Mouse (Mus musculus): ENCODE data around the gene Dnajb12.

Dnajb12 gene

GRCm38 (mm10) chr10:59919494-59920181, 40.3 kb downstream of the Dnajb12 start:
- peak; percentile 63 to 78 for DNase-seq

DNA sequence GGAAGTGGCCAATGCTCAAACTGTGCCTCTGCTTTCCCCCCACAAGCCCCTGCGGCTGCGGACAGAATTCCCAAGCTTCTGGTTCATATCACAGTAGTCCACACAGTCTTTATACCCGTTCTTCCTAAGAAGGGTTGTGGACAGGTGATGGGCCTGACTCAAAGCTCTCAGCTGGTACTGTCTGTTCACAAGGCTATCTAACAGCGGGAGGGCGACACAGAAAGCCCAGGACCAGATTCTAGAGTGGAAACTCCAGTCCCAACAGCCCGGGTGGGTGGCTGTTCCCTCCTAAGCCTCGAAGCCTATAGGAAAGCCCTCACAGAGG, 41.1 kb downstream of the Dnajb12 start:
- DNase-seq: no peak

DNA sequence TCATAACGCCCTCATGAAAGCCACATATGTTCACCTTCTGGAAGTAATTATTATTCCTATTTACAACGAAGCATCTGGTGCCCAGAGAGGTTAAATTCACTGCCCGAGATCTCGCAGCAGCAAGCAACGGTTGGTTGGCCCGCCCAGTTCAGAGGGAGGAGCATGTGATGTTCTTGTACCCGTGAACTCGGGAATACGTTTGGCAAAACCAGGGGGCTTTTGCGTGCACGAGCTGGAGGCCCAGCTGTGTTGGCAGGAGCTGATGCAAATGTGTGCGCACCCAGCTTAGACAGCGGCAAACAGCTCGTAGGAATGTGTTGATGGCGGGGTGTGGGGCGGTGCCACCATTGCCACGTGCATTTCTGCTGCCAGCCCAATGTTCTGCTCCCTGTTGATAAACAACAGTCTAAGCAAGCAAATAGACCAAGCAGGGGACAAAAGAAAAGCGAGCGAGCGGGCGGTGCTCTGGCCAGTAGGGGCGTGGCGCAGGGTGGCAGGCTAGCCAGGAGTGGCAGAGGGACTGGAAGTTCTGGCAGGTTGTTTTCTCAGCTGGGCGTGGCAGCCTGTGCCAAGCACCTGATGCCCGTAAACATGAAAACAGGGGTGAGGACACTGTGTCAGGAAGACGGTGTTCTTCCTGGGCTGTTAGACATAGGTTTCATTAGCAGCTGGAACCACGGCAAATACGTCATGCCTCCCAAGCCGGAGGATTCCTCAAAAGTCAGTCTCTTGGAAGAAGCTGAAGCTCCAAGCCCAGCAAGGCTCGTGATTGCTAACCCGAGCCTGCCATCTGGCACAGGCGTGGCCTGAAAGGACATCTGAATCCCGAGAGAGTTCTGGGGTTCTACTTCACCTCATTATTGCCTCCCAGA, 41.7 kb downstream of the Dnajb12 start:
- peak; percentile 78 to 88 for DNase-seq

DNA sequence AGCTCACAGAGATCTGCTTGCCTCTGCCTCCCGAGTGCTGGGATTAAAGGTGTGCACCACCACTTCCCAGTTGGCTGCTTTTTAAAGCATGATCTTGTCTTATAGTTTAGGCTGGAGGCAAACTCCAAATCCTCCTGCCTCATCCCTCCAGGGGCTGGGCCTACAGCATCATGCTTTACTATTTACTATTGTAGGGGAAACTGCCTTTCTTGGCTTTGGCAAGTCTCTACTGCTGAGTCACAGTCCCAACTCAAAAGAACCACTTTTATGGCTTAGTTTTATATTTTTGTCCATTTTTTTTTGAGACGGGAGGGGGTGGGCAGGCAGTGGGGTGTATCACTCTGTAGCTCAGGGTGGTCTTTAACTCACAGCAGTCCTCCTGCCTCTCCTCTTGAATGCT, 44.1 kb downstream of the Dnajb12 start:
- no peak for DNase-seq

GRCm38 (mm10) chr10:59924305-59924704, 44.9 kb downstream of the Dnajb12 start:
- DNase-seq: peak in 1 of 2 experiments; percentile 53

GRCm38 (mm10) chr10:59929205-59929604, 49.8 kb downstream of the Dnajb12 start:
- peak in 1 of 2 experiments; percentile 34 for DNase-seq

GRCm38 (mm10) chr10:59930996-59931395, 51.6 kb downstream of the Dnajb12 start:
- no peak for DNase-seq

DNA sequence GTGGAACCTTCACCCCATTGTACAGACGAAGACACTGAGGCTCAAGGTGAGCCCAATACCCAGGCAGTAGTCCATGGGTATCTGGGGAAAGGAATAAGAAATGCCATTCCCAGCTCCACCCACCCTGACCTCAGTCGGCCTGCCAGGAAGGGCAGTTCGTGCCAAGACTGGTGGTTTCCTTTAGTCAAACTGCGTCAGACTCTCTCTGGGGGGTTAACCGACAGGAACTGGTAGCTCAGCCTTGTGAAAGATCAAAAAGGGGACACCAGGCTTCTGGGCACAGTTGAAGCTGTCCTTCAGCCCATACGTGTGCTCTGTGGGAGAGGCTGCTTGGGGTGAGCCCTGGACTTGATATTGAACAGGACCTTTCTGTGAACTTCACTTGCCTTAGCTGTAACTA, 53.2 kb downstream of the Dnajb12 start:
- peak in 1 of 2 experiments; percentile 43 for DNase-seq

DNA sequence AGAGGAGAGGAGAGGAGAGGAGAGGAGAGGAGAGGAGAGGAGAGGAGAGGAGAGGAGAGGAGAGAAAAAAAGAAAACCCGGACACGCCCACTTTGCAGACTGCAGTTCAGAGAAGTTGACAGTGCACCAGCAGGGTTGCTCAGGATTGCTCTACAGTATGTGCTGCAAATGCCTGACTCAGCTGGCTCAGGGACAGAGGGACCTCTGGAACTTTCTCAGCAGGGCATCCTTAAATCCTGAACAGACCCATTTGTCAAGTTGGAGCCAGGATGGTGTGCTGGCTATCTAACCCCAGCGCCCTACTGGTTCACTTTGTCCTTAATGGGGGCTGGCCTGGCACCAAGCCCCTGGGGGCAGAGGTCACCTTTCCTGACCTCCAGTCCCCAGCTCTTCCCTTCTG, 54.7 kb downstream of the Dnajb12 start:
- no peak for DNase-seq

- peak in 1 of 2 experiments; percentile 28 for DNase-seq
Measured at GRCm38 (mm10) chr10:59936058-59936856, 56.9 kb downstream of the Dnajb12 start.

GRCm38 (mm10) chr10:59938662-59939061, 59.3 kb downstream of the Dnajb12 start:
- no peak for DNase-seq

GRCm38 (mm10) chr10:59939081-59939480, 59.7 kb downstream of the Dnajb12 start:
- no peak for DNase-seq

- no peak for DNase-seq
Measured at GRCm38 (mm10) chr10:59942281-59942846, 63.0 kb downstream of the Dnajb12 start.

GRCm38 (mm10) chr10:59942847-59943420, 63.6 kb downstream of the Dnajb12 start:
- DNase-seq: peak; percentile 75 to 86

DNA sequence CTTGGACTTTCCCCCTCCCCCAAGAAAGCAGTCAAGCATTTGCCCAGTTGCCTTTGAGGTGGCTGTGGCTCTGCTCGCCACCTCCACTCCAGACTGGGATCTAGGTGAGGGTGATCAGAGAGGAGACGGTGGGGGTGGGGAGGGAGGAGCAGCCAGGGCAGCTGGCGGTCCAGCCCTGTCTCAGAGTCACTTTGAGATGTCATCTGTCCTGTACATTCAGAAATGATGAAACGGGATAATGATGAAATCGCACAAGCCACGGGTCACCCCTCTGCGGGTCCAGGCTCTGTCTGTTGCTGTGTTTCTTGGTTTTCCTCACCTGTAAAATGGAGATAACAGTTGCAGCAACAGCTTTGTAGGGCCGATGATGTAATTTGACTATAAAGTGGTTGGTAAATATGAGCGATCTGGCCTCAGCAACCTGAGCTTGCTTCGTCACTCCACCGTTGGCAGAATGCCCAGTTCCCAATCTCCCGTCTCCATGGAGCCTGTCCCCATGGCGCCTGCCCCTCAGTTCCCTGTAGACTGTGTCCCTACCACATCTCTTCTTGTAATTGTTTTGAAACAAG, 64.1 kb downstream of the Dnajb12 start:
- DNase-seq: peak; percentile 79 to 88

DNA sequence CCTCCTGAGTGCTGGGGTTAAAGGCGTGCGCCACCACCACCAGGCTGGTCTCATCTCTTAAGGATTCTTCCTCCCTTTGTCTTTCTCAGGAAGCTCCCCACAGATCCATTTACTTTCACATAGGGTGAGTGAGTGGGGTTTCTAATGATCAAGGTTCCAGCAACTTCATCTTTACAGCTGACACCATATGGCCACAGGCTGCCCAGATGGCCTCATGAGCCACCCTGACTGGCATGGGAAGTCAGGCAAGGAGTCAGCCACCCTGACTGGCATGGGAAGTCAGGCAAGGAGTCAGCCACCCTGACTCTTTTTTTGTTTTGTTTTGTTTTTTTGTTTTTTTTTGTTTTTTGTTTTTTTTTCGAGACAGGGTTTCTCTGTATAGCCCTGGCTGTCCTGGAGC, 66.1 kb downstream of the Dnajb12 start:
- DNase-seq: no peak

GRCm38 (mm10) chr10:59946362-59946761, 67.0 kb downstream of the Dnajb12 start:
- no peak for DNase-seq

DNA sequence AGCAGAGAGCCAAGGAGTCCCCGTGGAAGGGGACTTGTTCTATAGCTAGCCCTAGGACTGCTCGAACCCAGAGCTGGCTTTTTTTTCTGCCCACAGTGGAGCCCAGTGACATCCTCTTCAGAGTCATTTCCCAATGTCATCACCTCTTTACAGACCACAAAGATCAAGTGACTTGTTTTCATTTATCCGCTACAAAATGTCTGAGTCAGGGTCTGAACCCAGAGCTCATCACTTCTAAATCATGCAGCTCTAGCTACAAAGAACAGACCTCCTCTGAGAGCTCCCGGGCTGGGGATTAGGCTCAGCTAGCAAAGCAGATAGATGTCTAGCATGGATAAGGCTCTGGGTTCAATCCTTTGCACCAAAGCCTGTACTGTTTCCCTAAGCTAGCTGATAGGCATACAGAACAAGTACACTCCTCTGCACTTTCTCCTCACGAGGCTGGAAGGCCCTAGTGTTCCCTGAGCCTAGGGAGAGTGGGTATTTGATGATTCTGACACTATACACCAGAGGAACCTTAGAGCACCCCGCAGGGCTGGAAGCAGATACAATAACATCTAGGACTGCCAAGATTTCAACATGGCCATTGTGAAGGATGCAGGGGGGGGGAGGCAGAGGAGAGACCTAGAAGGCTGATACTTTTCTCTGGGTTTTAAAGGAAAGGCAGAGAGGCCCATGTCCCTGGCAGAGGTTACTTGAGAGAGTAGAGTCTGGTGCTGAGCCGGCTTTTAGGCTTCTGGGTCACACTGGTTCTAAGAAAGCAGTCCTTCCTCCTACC, 68.1 kb downstream of the Dnajb12 start:
- DNase-seq: no peak

DNA sequence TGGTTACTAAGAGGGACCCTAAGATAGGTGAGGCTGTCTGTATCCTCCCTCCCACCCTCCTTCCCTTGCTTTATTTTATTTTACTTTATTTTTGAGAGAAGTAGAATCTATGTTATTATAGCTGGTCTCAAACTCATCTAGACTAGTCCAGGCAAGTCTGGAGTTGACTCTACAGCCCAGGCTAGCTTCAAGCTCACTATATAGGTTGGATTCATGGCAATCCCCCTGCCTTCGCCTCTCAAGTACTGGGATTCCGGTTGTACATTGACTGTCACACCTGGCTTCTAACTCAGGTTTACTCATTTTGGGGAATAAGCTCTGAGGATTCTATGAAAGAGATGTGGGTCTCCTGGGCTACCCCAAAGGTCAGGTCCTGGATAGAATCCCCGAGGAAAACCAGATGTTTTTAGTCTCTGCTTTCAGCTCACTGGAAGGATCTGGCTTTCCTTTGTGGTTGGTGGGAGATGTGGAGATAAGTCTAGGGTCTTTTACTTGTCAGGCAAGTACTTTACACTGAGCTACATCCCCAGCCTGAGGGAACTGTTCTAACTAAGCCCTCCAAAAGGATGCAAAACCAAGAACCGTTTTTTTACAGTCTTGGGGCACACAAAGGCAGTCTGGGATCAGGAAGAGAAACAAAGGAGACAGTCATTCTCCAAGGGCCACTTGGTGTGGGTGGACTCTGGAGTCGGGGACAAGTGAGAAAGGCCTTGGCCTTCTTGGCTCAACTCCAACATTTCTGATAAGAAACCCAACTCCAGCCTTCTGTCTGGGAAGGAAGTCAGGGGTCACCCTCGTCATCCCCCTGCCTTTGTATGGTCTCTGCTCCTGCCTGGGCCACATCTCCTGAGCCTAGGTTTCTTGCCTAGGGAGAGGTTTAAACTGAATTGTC, 69.3 kb downstream of the Dnajb12 start:
- DNase-seq: peak in 1 of 2 experiments; percentile 34
